Mouse (Mus musculus) stomach, postnatal 0 days (tissue): Measurements from ENCODE around the gene Gdpd2. TPM values are rescaled to one million over a fixed set of nuclear protein-coding genes. Genes with fewer than 3 reads are reported as not detected.

ENCODE experiments used
- ATAC-seq: fragments of 200-750 bp; cut with Nextera tagmentation; 2 replicates; pipeline ENCODE4 v1.8.0; 2017; ENCODE audit not compliant: low FRiP score, low TSS enrichment
- DNase-seq: peaks from one replicate; pipeline ENCODE4 v3.0.0-alpha.2; 2016; ENCODE audit warnings: low spot score
- H3K27ac ChIP-seq: fragments of 300-500 bp; sonication (generic); replicated peaks from 2 replicates; pipeline ENCODE4 v1.5.1; 2014; ENCODE audit warnings: mild to moderate bottlenecking, control low read depth
- H3K27me3 ChIP-seq: fragments of 300-500 bp; sonication (generic); 2 replicates; pipeline ENCODE4 v1.6.1; 2014; ENCODE audit warnings: low read length; ENCODE audit not compliant: control insufficient read depth, insufficient read depth
- H3K36me3 ChIP-seq: fragments of 300-500 bp; sonication (generic); 2 replicates; pipeline ENCODE4 v1.6.1; 2014; ENCODE audit warnings: low read length, mixed read lengths; ENCODE audit not compliant: control insufficient read depth, insufficient read depth
- H3K4me1 ChIP-seq: fragments of 300-500 bp; sonication (generic); replicated peaks from 2 replicates; pipeline ENCODE4 v1.6.1; 2014; ENCODE audit warnings: antibody characterized with exemption; ENCODE audit not compliant: control insufficient read depth, insufficient read depth
- H3K4me2 ChIP-seq: fragments of 300-500 bp; sonication (generic); replicated peaks from 2 replicates; pipeline ENCODE4 v1.6.1; 2014; ENCODE audit warnings: low read depth, mild to moderate bottlenecking, control low read depth, moderate library complexity
- H3K4me3 ChIP-seq: fragments of 300-500 bp; sonication (generic); 2 replicates; pipeline ENCODE4 v1.5.1; 2014; ENCODE audit warnings: low read depth, low read length, control low read depth
- H3K9ac ChIP-seq: fragments of 300-500 bp; sonication (generic); 2 replicates; pipeline ENCODE4 v1.6.1; 2014; ENCODE audit warnings: mild to moderate bottlenecking, low read length, control low read depth, mixed read lengths
- H3K9me3 ChIP-seq: fragments of 300-500 bp; sonication (generic); 2 replicates; pipeline ENCODE4 v1.6.1; 2016; ENCODE audit warnings: low read length; ENCODE audit not compliant: control insufficient read depth
- CTCF ChIP-seq: IDR thresholded peaks from 2 replicates; pipeline ENCODE4 v1.5.1; 2016; ENCODE audit warnings: antibody characterized with exemption, low read depth, mild to moderate bottlenecking, moderate library complexity
- EP300 ChIP-seq: optimal IDR thresholded peaks from 2 replicates; pipeline ENCODE3; 2016; ENCODE audit warnings: antibody characterized with exemption
- WGBS: fragments of 180-500 bp; shearing (Covaris S2); extraction: QIAGEN DNeasy Blood & Tissue Kit; methylation state at CpG from one replicate; pipeline ENCODE4 v1.1.7; 2014; 5-methylcytosine and 5-hydroxymethylcytosine counted together
- polyA plus RNA-seq: library from polyadenylated mRNA; unstranded; fragments of >200 nt; fragmentation: Nextera tagmentation; extraction: Ambion mirVana; gene quantifications from 2 replicates; pipeline ENCODE4 v1.2.1, GENCODE M21; 2015

Gene Gdpd2
- polyA plus RNA-seq, 1 experiment from 2014 or later = 21.4 TPM

GRCm38 (mm10) chrX:100740785-100741184 lies 11.1 kb downstream of the Gdpd2 start:
- Histone ChIP-seq H3K9ac (no peak overlapping the region), H3K4me3 (no peak overlapping the region), H3K9me3 (no peaks in the 10 kb centered on the region), H3K4me2 (no peak overlapping the region), H3K27ac (no peak overlapping the region), H3K4me1 (no peaks in the 10 kb centered on the region), H3K36me3 (no peaks in the 10 kb centered on the region), H3K27me3 (no peaks in the 10 kb centered on the region)
- WGBS = 50% methylated on average over 6 of the region's 6 CpGs
- TF ChIP-seq CTCF = no peak
- no peak for TF ChIP-seq EP300
- no peak for ATAC-seq
- DNase-seq = no peak

- Histone ChIP-seq H3K4me3 (no peak overlapping the region), H3K36me3 (no peaks in the 10 kb centered on the region), H3K4me1 (no peaks in the 10 kb centered on the region), H3K9ac (no peak overlapping the region), H3K27ac (no peak overlapping the region), H3K4me2 (no peak overlapping the region), H3K9me3 (no peaks in the 10 kb centered on the region), H3K27me3 (no peaks in the 10 kb centered on the region)
- ATAC-seq (no peak), DNase-seq (peak; percentile 54)
- 13% methylated on average over 10 of the region's 10 CpGs for WGBS
- no peak for TF ChIP-seq EP300
- TF ChIP-seq CTCF = peak; percentile 68
These were observed 12.3 kb downstream of the Gdpd2 start for GRCm38 (mm10) chrX:100741940-100742339.

GRCm38 (mm10) chrX:100765855-100766254 lies 36.2 kb downstream of the Gdpd2 start:
- Histone ChIP-seq H3K36me3 (no peaks in the 10 kb centered on the region), H3K4me3 (no peak overlapping the region), H3K27ac (no peak overlapping the region), H3K27me3 (no peaks in the 10 kb centered on the region), H3K4me1 (no peaks in the 10 kb centered on the region), H3K4me2 (no peak overlapping the region), H3K9ac (no peak overlapping the region), H3K9me3 (no peaks in the 10 kb centered on the region)
- TF ChIP-seq EP300 = no peak
- peak; percentile 48 for TF ChIP-seq CTCF
- 87% methylated on average over 6 of the region's 6 CpGs for WGBS
- DNase-seq (no peak), ATAC-seq (no peak)

- WGBS = 19% methylated on average over 24 of the region's 26 CpGs
These were observed 37.7 kb downstream of the Gdpd2 start, which contains the start of gene Dlg3 for GRCm38 (mm10) chrX:100767181-100767884. Gene Dlg3 (plus strand): TSS chrX:100767722.

DNA sequence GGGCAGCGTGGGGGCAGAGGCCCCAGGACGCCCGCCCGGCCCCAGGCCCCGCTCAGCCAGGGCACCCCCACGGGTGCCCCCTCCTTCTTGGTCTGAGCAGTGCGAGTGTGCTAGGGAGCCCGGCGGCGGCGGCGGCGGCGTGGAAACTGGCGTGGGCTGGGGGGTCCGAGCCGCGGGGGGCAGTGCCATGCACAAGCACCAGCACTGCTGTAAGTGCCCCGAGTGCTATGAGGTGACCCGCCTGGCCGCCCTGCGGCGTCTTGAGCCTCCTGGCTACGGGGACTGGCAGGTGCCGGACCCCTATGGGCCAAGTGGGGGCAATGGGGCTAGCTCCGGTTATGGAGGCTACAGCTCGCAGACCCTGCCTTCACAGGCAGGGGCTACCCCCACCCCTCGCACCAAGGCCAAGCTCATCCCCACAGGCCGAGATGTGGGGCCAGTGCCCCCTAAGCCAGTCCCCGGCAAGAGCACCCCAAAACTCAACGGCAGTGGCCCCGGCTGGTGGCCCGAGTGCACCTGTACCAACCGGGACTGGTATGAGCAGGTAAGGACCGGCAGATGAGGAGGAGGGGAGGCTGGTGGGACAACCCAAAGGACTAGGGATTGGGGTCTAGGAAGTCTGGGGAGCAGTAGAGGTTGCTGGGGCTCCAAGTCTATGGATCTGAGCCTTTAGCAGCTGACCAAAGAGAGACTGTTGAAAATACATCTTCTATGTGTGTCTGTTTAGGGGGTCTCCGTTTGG lies 38.4 kb downstream of the Gdpd2 start:
- WGBS = 25% methylated on average over 17 of the region's 36 CpGs
- Histone ChIP-seq H3K9me3 (no peaks in the 10 kb centered on the region), H3K4me3 (peak overlapping the region; percentile 30), H3K36me3 (no peaks in the 10 kb centered on the region), H3K4me2 (peak overlapping the region; percentile 58), H3K9ac (no peak overlapping the region), H3K27me3 (no peaks in the 10 kb centered on the region), H3K4me1 (no peaks in the 10 kb centered on the region), H3K27ac (no peak overlapping the region)
- no peak for TF ChIP-seq CTCF
- TF ChIP-seq EP300 = no peak
- no peak for DNase-seq
- peak; percentile 51; the same call in 1 of the 2 replicates for ATAC-seq

More at GRCm38 (mm10) chrX:100767181-100767884, 37.7 kb downstream of the Gdpd2 start, which contains the start of gene Dlg3:
- TF ChIP-seq EP300 = no peak
- TF ChIP-seq CTCF = peak; percentile 56
- H3K9me3 ChIP-seq = no peaks in the 10 kb centered on the region
- peak within 1 kb of the TSS; percentile 30 for H3K4me3 ChIP-seq
- H3K27me3 ChIP-seq = no peaks in the 10 kb centered on the region
- H3K36me3 ChIP-seq = no peaks in the 10 kb centered on the region
- peak within 1 kb of the TSS; percentile 58 for H3K4me2 ChIP-seq
- H3K9ac ChIP-seq = no peak within 1 kb of the TSS
- ATAC-seq (peak; percentile 47; the same call in 1 of the 2 replicates), DNase-seq (peak; percentile 19)
- H3K4me1 ChIP-seq = no peaks in the 10 kb centered on the region
- H3K27ac ChIP-seq = no peak within 1 kb of the TSS

- WGBS = 91% methylated on average over 5 of the region's 5 CpGs
- Histone ChIP-seq H3K36me3 (no peaks in the 10 kb centered on the region), H3K4me1 (no peaks in the 10 kb centered on the region), H3K27me3 (no peaks in the 10 kb centered on the region), H3K27ac (no peak overlapping the region), H3K4me3 (no peak overlapping the region), H3K4me2 (no peak overlapping the region), H3K9me3 (no peaks in the 10 kb centered on the region), H3K9ac (no peak overlapping the region)
- TF ChIP-seq EP300 = no peak
- TF ChIP-seq CTCF = no peak
- no peak for ATAC-seq
- DNase-seq = no peak
These were observed 39.6 kb downstream of the Gdpd2 start for GRCm38 (mm10) chrX:100769281-100769680.
